Mouse (Mus musculus) erythroblast, embryonic 14.5 days (primary cell): ENCODE results near the gene Ten1.

Experiments used
- GATA1 ChIP-seq: IDR thresholded peaks from 2 replicates; pipeline ENCODE4 v1.6.1; 2012; ENCODE audit warnings: low read length, inconsistent platforms, mixed read lengths
- TAL1 ChIP-seq: IDR thresholded peaks from 3 replicates; pipeline ENCODE4 v1.6.1; 2012; ENCODE audit warnings: low read length, inconsistent platforms, mixed read lengths

DNA sequence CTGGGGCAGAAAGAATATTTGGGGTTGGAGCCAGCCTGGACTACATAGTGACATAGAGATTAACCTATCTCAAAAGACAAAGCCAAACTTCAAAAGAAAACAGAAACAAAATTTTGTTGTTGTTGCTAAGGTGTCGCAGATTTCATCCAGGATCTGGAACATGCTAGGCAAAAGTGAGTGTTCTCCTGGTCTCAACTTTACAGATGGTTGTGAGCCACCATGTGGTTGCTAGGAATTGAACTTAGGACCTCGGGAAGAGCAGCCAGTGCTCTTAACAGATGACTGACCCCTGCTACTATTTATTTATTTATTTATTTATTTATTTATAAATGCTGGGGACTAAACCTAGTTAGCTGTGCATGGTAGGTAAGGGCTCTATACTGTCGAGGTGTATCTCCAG is 2.3 kb upstream of the Ten1 start:
- TF ChIP-seq GATA1 (no peak), TAL1 (no peak)
